Mouse (Mus musculus) intestine, embryonic 16.5 days (tissue): Measurements from ENCODE around the gene Taldo1. TPM values are rescaled to one million over a fixed set of nuclear protein-coding genes. Genes with fewer than 3 reads are reported as not detected.
A peak's percentile ranks its signal among the peaks of the same experiment; 100 is the strongest.
"Not testable (repeated sequence)": the region's sequence is repeated elsewhere in the genome, so short reads cannot be mapped to it uniquely, and the experiment has no call there.

Experiments
- ATAC-seq: fragments of 200-750 bp; cut with Nextera tagmentation; 2 replicates; pipeline ENCODE4 v1.8.0; 2017; ENCODE audit warnings: moderate TSS enrichment, moderate library complexity
- H3K27ac ChIP-seq: fragments of 300-500 bp; sonication (generic); 2 replicates; pipeline ENCODE4 v1.5.1; 2014; ENCODE audit warnings: mild to moderate bottlenecking, low read length
- H3K27me3 ChIP-seq: fragments of 300-500 bp; sonication (generic); replicated peaks from 2 replicates; pipeline ENCODE4 v1.6.1; 2014; ENCODE audit warnings: low read length, control low read depth, mixed read lengths; ENCODE audit not compliant: control insufficient read depth, insufficient read depth
- H3K36me3 ChIP-seq: fragments of 300-500 bp; sonication (generic); 2 replicates; pipeline ENCODE4 v1.6.1; 2014; ENCODE audit warnings: low read length, control low read depth; ENCODE audit not compliant: control insufficient read depth, insufficient read depth
- H3K4me1 ChIP-seq: fragments of 300-500 bp; sonication (generic); 2 replicates; pipeline ENCODE4 v1.6.1; 2014; ENCODE audit warnings: low read length, control low read depth, mixed read lengths; ENCODE audit not compliant: control insufficient read depth, insufficient read depth
- H3K4me2 ChIP-seq: fragments of 300-500 bp; sonication (generic); 2 replicates; pipeline ENCODE4 v1.6.1; 2014; ENCODE audit warnings: low read depth, low read length, control low read depth
- H3K4me3 ChIP-seq: fragments of 300-500 bp; sonication (generic); 2 replicates; pipeline ENCODE4 v1.5.1; 2014; ENCODE audit warnings: mild to moderate bottlenecking, low read length
- H3K9ac ChIP-seq: fragments of 300-500 bp; sonication (generic); 2 replicates; pipeline ENCODE4 v1.6.1; 2014; ENCODE audit warnings: low read depth, low read length
- H3K9me3 ChIP-seq: fragments of 300-500 bp; sonication (generic); 2 replicates; pipeline ENCODE4 v1.6.1; 2016; ENCODE audit warnings: low read length, control low read depth; ENCODE audit not compliant: control insufficient read depth
- WGBS: fragments of 180-500 bp; shearing (Covaris S2); extraction: QIAGEN DNeasy Blood & Tissue Kit; methylation state at CpG from one replicate; pipeline ENCODE4 v1.1.7; 2014; 5-methylcytosine and 5-hydroxymethylcytosine counted together
- polyA plus RNA-seq: library from polyadenylated mRNA; unstranded; fragments of >200 nt; fragmentation: Nextera tagmentation; extraction: Ambion mirVana; gene quantifications from 2 replicates; pipeline ENCODE4 v1.2.1, GENCODE M21; 2015

Taldo1 gene
- polyA plus RNA-seq, 1 experiment from 2014 or later: 567 TPM

DNA sequence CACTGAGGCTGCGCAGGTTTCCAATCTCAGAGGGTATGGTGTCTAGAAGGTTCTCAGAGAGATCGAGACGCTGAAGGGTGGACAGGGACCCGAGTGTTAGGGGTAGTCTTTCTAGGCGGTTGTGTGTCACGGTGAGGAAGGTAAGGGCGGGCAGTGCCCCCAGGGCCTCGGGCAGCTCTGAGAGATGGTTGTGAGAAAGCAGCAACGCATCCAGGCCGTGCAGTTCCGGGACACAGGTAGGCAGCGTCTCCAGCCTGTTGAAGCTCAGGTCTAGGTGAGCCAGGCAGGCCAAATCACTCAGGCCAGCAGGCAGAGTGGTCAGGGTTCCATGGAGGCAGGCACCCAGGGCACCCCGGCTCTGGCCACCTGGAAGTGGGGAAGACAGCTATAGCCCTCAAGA lies 50.2 kb downstream of the Taldo1 start:
- Histone ChIP-seq H3K27me3 (no peaks in the 10 kb centered on the region), H3K9ac (peak overlapping the region; percentile 71), H3K4me2 (peak overlapping the region; percentile 97), H3K9me3 (no peaks in the 10 kb centered on the region), H3K27ac (no peak overlapping the region), H3K36me3 (peaks cover 5% of the 10 kb centered on the region; the same call in 1 of the 2 replicates), H3K4me1 (peaks cover 21% of the 10 kb centered on the region), H3K4me3 (peak overlapping the region; percentile 64; the same call in 1 of the 2 replicates)
- 90% methylated on average over 13 of the region's 13 CpGs for WGBS
- ATAC-seq: no peak

DNA sequence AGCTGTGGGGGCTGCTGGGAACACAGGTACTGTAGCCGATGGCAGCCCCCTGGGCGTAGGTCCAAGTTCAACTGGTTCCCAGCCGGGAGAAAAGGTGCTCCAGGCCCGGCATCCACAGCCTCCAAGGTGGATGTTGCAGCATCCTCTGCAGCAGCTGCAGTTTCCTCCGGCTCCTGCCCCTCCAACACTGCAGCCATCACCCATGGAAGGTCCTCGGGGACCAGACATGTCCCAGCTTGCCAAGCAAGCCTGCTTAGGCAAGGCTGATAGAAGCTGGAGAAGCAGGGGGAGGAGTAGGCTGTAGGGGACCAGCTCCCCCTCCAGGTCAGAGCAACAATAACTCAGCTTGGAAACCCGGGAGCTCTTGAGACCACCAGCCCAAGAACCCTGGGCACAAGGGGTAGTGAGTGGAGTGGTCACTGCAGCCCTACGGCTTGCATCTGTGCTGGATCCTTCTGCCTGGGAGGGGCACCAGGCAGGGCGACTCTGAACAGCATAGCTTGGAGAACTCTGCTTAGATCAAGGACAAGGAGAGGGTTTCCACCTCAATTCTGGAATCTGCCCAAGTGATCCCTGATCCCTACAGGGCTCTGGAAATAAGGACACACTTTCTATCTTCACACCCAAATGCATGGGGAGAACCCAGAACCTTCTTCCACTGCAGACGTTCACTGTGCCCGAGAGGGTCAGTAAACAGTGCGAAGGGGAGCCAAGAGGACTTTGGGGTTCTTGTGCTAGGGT lies 51.3 kb downstream of the Taldo1 start:
- H3K9ac ChIP-seq: peak overlapping the region; percentile 71
- no peaks in the 10 kb centered on the region for H3K27me3 ChIP-seq
- peak overlapping the region; percentile 97 for H3K4me2 ChIP-seq
- H3K9me3 ChIP-seq: no peaks in the 10 kb centered on the region
- H3K27ac ChIP-seq: peak overlapping the region; percentile 63
- 0 out of 2 replicates have a peak, but pooled peaks cover 3% of the 10 kb centered on the region for H3K36me3 ChIP-seq
- peak overlapping the region; percentile 64 for H3K4me3 ChIP-seq
- 15% methylated on average over 12 of the region's 12 CpGs for WGBS
- ATAC-seq: peak; percentile 5
- H3K4me1 ChIP-seq: peaks cover 22% of the 10 kb centered on the region

DNA sequence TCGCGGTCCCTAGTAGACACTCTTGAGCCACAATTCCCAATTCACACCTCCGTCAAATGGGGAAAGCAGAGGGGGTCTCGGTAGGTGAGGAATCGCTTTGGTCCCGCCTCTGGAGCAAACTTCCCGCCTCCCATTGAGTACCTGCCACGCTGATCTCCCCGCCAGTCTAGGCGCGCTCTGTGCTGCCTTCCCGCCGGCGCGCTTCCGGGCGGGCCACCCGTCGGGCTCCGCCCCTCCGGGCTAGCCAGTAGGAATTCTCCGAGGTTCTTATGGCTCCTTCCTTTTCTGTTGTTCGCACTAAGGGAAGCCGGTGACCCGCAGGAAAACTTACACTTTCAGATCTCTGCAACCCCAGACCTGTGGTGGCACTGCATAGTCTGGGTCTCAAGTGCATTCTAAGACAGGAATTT lies 51.8 kb downstream of the Taldo1 start, which contains the start of gene Pidd1:
Gene Pidd1, minus strand, starts transcription at position 198 of the 410 bp plus-strand sequence.
- Histone ChIP-seq H3K4me3 (peak within 1 kb of the TSS; percentile 64), H3K9me3 (no peaks in the 10 kb centered on the region), H3K4me2 (peak within 1 kb of the TSS; percentile 97), H3K27me3 (no peaks in the 10 kb centered on the region), H3K4me1 (peaks cover 28% of the 10 kb centered on the region), H3K9ac (peak within 1 kb of the TSS; percentile 71), H3K27ac (peak within 1 kb of the TSS; percentile 81), H3K36me3 (0 out of 2 replicates have a peak, but pooled peaks cover 2% of the 10 kb centered on the region)
- WGBS: 0% methylated on average over 25 of the region's 25 CpGs
- ATAC-seq: peak; percentile 70

DNA sequence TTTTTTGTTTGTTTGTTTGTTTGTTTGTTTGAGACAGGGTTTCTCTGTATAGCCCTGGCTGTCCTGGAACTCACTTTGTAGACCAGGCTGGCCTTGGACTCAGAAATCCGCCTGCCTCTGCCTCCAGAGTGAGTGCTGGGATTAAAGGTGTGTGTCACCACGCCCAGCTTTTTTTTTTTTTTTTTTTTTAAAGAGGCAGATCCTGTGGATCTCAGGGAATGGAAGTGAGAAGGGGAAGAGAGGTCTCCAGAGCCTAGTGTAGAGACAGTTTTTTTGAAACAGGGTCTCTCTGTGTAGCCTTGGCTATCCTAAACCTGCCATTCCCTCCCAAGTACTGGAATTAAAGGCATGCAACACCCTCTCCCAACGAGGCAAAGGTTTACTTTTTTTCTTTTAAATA lies 54.4 kb downstream of the Taldo1 start:
- 67% methylated on average over 3 of the region's 3 CpGs for WGBS
- not testable (repeated sequence) for H3K27ac ChIP-seq
- peaks cover 34% of the 10 kb centered on the region for H3K4me1 ChIP-seq

DNA sequence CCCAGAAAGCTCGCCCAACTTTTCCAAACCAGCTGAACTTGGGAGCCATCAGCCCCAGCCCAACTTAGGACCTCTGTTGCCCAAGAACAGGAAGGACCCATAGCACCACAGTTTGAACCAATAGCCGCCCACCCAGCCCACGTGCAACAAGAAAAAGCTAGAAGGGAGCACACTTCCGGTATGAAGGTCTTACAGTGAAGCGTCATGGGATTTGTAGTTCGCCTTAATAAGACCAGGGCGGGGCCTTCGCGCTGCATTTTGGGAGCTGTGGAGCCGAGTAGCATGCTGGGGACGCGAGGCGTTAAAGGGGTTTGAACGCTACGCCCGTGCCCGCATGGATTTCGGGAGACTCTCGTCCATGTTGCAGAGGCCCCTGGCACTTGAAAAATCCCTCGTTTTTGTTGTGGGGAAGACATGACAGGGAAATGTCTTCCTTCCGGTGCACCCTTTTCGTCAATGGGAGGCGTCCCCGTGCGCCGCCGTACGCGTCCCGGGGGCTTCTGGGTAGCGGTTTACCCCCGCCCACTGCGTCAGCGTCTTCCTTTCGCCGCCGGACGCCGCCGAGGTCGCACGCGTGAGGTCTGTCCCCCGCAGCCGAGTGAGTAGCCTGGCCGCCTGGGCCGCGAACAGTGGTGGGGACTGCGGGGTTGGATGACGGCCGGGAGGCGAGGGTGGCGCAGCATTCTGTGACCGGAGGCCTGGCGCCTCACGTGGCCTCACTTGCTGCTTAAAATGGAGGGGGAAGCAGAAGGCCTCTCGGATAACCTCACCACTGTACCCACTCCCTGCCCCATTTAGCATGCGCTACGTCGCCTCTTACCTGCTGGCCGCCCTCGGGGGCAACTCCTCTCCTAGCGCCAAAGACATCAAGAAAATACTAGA lies 55.4 kb downstream of the Taldo1 start, which contains the start of gene Rplp2:
Gene Rplp2, plus strand, starts transcription at position 261 of the 882 bp plus-strand sequence.
- Histone ChIP-seq H3K4me3 (peak within 1 kb of the TSS; percentile 77), H3K9ac (peak within 1 kb of the TSS; percentile 91), H3K36me3 (peaks cover 14% of the 10 kb centered on the region; the same call in 1 of the 2 replicates), H3K9me3 (no peaks in the 10 kb centered on the region), H3K27me3 (no peaks in the 10 kb centered on the region), H3K4me1 (peaks cover 32% of the 10 kb centered on the region), H3K4me2 (peak within 1 kb of the TSS; percentile 63), H3K27ac (peak within 1 kb of the TSS; percentile 88)
- WGBS: under 1% methylated on average over 63 of the region's 63 CpGs
- peak; percentile 90 for ATAC-seq

More for the DNA sequence above, 54.4 kb downstream of the Taldo1 start:
- H3K9ac ChIP-seq, H3K27me3 ChIP-seq, H3K9me3 ChIP-seq, ATAC-seq: not testable (repeated sequence)
- Histone ChIP-seq H3K4me3 (peak overlapping the region; percentile 77; the same call in 1 of the 2 replicates), H3K4me2 (peak overlapping the region; percentile 52; the same call in 1 of the 2 replicates), H3K36me3 (peaks cover 10% of the 10 kb centered on the region; the same call in 1 of the 2 replicates)

DNA sequence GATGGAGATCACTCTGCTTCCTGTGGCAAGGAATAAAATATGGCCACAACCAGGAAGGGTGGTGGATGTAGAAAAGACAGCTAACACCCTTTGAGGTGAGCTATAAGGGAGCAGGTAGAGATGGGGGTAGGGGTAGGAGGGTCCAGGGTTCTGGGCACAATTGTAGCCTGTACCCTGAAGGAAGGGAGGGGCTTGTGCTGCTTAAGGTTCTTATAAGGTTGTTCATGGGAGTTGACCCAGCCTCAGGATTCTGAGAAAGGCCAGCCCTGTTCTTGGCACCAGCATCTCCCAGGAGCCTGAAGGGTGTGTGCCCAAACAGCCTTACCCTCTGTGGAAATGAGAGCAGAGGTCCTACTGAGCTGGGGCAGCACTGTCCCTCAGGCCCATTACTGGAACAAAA lies 59.9 kb downstream of the Taldo1 start:
- Histone ChIP-seq H3K27ac (no peak overlapping the region), H3K36me3 (peaks cover 14% of the 10 kb centered on the region; the same call in 1 of the 2 replicates), H3K4me2 (no peak overlapping the region), H3K9me3 (no peaks in the 10 kb centered on the region), H3K27me3 (no peaks in the 10 kb centered on the region), H3K9ac (no peak overlapping the region), H3K4me3 (no peak overlapping the region), H3K4me1 (peaks cover 21% of the 10 kb centered on the region)
- ATAC-seq: no peak

Other genes starting within 250 kb of the Taldo1 start
- gene Rnh1, start 219.3 kb upstream of the Taldo1 start, polyA plus RNA-seq: 159 and 160 TPM in 2 replicates
- gene Hras, start 198.2 kb upstream of the Taldo1 start, polyA plus RNA-seq: 21.9 and 47.0 TPM in 2 replicates
- 5.3 and 6.5 TPM in 2 replicates for gene Lrrc56, start 198.0 kb upstream of the Taldo1 start, polyA plus RNA-seq
- gene Lmntd2, start 178.1 kb upstream of the Taldo1 start, polyA plus RNA-seq: 4.0 TPM in 2 replicates
- 75.6 and 77.5 TPM in 2 replicates for gene Rassf7, start 176.3 kb upstream of the Taldo1 start, polyA plus RNA-seq
- 55.2 and 56.7 TPM in 2 replicates for gene Phrf1, start 163.4 kb upstream of the Taldo1 start, polyA plus RNA-seq
- 6.5 and 9.1 TPM in 2 replicates for gene Irf7, start 125.7 kb upstream of the Taldo1 start, polyA plus RNA-seq
- 167 and 234 TPM in 2 replicates for gene Cdhr5, start 115.4 kb upstream of the Taldo1 start, polyA plus RNA-seq
- 304 and 334 TPM in 2 replicates for gene Sct, start 113.1 kb upstream of the Taldo1 start, polyA plus RNA-seq
- 0.23 and 0.48 TPM in 2 replicates for gene Drd4, start 100.2 kb upstream of the Taldo1 start, polyA plus RNA-seq
- gene Deaf1, start 64.5 kb upstream of the Taldo1 start, polyA plus RNA-seq: 61.0 and 64.4 TPM in 2 replicates
- gene Tmem80, start 64.5 kb upstream of the Taldo1 start, polyA plus RNA-seq: 32.4 and 34.2 TPM in 2 replicates
- 191 and 214 TPM in 2 replicates for gene Eps8l2, start 53.3 kb upstream of the Taldo1 start, polyA plus RNA-seq
- gene Gatd1, start 21.9 kb downstream of the Taldo1 start, polyA plus RNA-seq: 47.5 and 48.2 TPM in 2 replicates
- gene Cend1, start 37.3 kb downstream of the Taldo1 start, polyA plus RNA-seq: 3.2 and 4.0 TPM in 2 replicates
- 34.6 and 37.7 TPM in 2 replicates for gene Slc25a22, start 45.7 kb downstream of the Taldo1 start, polyA plus RNA-seq
- 7.3 and 8.0 TPM in 2 replicates for gene Pidd1, start 51.8 kb downstream of the Taldo1 start, polyA plus RNA-seq
- gene Rplp2, start 55.2 kb downstream of the Taldo1 start, polyA plus RNA-seq: 1,164 and 1,258 TPM in 2 replicates
- 45.5 and 45.7 TPM in 2 replicates for gene Pnpla2, start 63.0 kb downstream of the Taldo1 start, polyA plus RNA-seq
- 19.3 and 21.0 TPM in 2 replicates for gene Cracr2b, start 68.9 kb downstream of the Taldo1 start, polyA plus RNA-seq
- 30.6 and 30.8 TPM in 2 replicates for gene Cd151, start 75.2 kb downstream of the Taldo1 start, polyA plus RNA-seq
- gene Polr2l, start 82.9 kb downstream of the Taldo1 start, polyA plus RNA-seq: 50.9 and 57.1 TPM in 2 replicates
- 58.2 and 59.2 TPM in 2 replicates for gene Tspan4, start 83.0 kb downstream of the Taldo1 start, polyA plus RNA-seq
- gene Chid1, start 147.7 kb downstream of the Taldo1 start, polyA plus RNA-seq: 69.8 and 76.5 TPM in 2 replicates
- gene Ap2a2, start 170.0 kb downstream of the Taldo1 start, polyA plus RNA-seq: 89.4 and 103 TPM in 2 replicates